Mouse (Mus musculus) ovary, postnatal 14 days (tissue): ENCODE results near the gene Ip6k2.
A peak's percentile ranks its signal among the peaks of the same experiment; 100 is the strongest.

ENCODE experiments used
- DNase-seq: peaks from one replicate; pipeline ENCODE4 v3.0.0; 2022; ENCODE audit warnings: low spot score

Gene Ip6k2

DNA sequence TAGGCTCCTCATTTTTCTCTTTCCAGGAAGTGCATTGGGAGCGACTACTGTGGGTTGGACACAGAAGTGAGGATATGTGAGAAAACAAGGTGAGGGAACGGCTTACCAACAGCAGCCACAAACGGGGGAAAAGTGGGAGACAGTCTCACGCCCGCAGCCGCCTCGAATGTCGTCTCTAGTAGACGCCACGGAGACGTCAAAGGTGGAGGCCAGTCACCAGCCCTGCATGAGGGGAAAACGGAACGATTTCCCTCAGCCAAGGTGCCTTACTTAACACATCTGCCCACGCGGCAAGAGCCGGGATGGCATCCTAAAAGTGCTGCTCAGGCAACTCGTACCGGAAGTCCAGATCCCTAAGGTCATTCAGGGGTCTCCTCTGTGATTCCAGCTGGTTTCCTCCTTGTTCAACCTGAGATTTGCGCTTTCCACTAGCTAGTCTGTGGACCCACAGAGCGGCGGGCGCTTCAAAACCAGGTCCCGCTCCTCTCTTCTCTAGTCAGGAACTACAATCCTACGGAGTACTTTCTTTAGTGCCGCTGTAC lies 40.6 kb downstream of the Ip6k2 start:
- DNase-seq, result no peak

DNA sequence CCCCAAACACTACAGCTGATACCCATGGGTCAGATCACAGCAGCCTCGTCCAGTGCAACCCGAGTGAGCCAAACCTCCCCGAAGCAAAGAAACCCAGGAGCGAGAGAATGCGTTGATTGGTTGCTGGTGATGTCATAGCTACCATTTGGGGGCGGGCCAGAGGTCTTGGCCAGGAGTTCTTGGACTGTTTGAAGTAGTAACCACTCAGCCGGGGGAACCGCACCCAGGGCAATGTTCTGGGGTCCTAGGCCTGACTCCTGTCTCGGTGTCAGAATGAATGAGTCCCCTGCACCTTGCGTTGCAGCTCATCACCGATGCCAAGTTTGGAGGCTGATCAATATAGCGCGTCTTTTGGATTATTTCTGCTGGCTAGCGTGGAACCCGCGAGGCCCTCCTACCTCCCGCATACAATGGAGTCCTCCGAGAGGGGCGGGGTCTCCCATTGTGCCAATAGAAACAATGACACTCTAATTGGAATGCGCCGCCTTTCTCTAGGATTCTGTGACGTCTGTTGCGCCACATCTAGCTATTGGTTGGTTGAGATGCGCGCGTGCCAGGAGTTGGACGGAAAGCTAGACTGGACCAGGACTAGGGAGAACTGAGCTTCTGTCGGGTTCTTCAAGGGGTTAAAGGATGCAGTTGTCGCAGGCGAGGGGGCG lies 41.3 kb downstream of the Ip6k2 start:
- DNase-seq, result no peak

DNA sequence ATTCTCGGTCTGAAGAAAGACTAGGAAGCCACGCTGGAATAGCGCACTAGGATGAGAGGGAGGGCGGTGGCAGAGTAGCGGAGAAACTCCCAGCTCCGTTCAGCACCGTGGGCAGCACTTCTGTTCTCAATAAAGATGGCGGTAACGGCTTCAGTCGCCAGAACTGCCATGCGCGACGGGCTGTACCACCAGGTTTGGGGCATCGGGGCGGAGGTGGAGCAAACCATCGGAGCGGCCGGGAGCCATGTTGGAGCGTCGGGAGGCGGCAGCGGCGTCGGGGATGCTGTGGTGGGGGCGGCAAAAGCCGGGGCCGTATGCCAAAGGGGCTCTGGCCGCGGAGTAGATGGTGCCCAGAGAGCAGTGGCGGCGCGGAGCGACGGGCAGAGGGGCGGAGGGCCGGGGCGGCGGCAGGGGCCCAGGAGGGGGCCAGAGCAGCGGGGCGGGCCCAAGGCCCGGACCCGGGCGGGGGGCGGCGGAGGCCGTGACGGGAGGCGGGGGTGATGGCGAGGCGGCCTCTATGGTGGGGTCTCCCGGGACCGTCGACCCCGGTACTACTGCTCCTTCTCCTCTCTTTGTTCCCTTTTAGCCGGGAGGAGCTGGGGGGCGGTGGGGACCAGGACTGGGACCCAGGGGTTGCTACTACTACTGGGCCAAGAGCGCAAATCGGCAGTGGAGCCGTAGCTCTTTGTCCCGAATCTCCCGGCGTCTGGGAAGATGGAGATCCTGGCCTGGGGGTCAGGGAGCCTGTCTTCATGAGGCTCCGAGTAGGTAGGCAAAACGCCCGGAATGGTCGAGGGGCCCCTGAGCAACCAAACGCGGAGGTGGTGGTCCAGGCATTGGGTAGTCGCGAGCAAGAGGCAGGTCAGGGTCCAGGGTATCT lies 42.5 kb downstream of the Ip6k2 start, which contains the start of gene Celsr3:
Gene Celsr3 (plus strand): TSS at position 501 of the 880 bp plus-strand sequence.
- DNase-seq, result peak; percentile 45

DNA sequence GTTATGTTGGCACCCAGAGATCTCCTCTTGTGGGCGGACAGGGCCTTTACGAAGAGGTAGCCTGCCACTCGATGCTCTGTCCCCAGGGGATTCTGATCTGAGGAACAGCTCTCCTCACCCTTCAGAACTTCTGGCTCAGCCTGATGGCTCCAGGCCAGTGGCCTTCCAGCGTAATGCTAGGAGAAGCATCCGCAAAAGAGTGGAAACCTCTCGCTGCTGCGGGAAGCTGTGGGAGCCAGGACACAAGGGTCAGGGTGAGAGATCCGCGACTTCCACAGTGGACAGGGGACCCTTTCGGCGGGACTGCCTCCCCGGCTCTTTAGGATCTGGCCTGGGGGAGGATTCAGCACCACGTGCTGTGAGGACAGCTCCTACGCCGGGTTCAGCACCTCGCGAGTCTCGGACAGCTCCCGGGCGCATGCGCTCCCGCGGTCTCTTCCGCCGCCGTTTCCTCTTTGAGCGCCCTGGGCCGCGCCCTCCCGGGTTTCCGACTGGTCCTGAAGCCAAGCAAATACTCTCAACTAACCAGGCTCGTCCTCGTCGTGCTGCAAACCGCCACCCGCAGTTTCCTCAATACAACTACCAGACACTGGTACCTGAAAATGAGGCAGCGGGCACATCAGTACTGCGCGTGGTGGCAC lies 43.2 kb downstream of the Ip6k2 start:
- peak; percentile 78 for DNase-seq

DNA sequence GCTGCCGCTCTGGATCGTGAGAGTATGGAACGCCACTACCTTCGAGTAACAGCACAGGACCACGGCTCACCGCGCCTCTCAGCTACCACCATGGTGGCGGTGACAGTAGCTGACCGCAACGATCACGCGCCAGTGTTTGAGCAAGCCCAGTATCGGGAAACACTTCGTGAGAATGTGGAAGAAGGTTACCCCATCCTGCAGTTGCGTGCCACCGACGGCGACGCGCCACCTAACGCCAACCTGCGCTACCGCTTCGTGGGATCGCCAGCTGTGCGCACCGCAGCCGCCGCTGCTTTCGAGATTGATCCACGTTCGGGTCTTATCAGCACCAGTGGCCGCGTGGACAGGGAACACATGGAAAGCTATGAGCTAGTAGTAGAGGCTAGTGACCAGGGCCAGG lies 43.9 kb downstream of the Ip6k2 start:
- DNase-seq, result no peak

DNA sequence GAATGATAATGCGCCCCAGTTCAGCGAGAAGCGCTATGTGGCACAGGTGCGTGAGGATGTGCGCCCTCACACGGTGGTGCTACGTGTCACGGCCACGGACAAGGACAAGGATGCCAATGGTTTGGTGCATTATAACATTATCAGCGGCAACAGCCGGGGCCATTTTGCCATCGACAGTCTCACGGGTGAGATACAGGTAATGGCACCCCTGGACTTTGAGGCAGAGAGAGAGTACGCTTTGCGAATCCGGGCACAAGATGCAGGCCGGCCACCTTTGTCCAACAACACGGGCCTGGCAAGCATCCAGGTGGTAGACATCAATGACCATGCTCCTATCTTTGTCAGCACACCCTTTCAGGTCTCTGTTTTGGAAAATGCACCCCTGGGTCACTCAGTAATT lies 44.3 kb downstream of the Ip6k2 start:
- no peak for DNase-seq

DNA sequence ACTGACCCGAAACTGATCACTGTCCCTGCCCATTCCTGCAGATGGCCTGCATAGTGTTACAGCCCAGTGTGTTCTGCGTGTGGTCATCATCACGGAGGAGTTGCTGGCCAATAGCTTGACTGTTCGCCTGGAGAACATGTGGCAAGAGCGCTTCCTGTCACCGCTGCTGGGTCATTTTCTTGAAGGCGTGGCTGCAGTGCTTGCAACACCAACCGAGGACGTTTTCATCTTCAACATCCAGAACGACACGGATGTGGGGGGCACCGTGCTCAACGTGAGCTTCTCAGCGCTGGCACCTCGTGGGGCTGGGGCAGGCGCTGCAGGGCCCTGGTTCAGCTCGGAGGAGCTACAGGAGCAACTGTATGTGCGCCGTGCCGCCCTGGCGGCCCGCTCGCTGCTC lies 48.0 kb downstream of the Ip6k2 start:
- no peak for DNase-seq

DNA sequence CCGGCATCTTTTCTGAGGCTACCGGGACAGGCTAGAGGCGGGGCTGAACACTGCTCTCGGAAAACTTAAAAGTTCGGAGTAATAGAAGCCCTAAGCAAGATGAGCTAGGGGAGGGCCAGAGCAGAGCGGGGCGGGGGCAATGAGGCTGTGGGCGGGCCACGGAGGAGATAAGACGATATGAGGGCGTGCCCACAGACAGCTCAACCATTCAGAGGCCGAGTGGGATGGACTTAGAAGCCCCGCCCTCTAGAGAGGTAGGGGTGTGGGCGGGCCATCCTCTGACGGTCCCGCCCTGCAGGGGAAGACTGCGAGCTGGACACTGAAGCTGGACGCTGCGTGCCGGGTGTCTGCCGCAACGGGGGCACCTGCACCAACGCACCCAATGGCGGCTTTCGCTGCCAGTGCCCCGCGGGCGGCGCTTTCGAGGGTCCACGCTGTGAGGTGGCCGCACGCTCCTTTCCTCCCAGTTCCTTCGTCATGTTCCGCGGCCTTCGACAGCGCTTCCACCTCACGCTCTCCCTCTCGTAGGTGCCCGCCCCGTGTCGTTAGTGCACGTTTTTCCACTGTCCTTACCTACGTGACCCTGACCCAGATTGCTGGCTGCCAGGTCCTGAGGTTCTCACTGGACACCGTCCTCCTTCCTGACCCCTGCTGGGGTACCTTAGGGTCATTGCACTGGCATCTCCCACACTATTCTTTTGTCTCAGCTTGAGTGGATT lies 49.0 kb downstream of the Ip6k2 start:
- peak; percentile 75 for DNase-seq

DNA sequence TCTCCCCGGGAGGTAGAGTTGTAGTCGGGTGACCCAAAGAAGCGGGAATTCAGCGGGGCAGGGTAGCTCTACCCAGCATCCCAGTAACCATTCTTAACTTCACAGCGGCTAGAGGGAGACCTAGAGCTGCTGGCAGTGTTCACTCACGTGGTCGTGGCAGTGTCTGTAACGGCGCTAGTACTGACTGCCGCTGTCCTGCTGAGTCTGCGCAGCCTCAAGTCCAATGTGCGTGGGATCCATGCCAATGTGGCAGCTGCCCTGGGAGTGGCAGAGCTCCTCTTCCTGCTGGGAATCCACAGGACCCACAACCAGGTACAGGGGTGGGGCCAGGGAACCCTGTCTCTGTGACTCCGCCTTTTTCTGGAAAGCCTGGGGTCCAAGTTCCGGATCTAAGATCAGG lies 59.4 kb downstream of the Ip6k2 start:
- no peak for DNase-seq

DNA sequence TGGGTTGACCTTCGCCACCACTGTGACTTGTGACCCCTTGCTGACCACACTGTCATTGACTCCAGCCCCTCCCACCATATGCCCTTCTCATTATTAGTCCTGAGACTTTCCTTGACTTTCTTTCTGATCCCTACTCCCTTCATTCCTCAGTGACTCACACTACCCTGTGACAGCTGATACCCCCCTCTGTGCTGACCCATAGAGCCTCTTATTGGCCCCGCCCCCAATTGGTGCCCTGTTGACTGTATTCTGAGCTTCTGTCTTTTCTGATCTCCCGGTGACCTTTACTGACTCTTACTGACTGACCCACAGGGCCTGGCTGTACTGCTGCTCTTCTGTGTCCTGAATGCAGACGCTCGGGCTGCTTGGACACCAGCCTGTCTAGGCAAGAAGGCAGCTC lies 61.8 kb downstream of the Ip6k2 start:
- no peak for DNase-seq

DNA sequence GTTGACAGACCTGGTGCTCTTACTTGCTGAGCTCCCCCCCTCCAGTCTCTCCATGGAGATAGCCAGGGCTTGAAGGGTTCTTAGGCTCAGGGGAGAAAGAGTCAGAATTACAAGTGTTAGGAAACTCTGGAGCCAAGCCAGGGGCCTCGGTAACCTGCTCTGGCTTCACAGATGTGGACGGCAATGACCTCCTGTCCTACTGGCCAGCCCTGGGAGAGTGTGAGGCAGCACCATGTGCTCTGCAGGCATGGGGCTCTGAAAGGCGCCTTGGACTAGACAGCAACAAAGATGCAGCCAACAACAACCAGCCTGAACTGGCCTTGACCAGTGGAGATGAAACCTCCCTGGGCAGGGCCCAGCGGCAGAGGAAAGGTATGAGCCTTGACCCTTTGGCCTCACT lies 63.8 kb downstream of the Ip6k2 start:
- no peak for DNase-seq

DNA sequence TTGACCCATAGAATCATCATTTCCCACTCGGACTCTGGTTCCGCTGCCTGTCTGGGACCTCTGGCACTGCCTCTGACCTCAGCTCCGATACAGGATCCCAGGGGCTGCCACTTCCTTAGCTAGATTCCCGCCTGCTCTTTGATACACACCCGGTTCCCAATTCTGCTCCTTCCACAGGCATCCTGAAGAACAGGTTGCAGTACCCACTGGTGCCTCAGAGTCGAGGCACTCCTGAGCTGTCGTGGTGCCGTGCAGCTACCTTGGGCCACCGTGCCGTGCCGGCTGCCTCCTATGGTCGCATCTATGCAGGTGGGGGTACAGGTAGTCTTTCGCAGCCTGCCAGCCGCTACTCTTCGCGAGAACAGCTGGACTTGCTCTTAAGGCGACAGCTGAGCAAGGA lies 64.8 kb downstream of the Ip6k2 start:
- no peak for DNase-seq

DNA sequence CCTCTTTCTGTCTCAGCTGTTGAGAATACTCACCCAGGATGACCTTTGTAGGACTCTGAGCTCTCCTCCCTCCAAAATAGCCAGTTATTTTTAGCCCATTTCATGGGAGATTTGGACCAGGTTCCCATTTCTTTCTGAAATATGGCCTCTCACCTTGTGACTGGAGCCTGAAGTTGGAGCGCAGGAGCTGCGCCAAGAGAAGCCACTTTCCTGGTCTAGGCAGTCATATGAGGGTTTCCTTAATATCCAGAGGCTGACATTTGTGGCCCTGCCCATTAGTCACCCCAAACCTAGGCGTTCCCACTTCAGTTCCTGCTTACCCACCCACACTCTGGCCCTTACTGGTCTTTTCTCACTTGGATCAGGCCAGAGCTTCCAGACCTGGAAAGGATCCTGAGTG lies 69.4 kb downstream of the Ip6k2 start, which contains the start of gene Slc26a6:
Gene Slc26a6 (plus strand): TSS at position 308 of the 400 bp plus-strand sequence.
- DNase-seq, result no peak

DNA sequence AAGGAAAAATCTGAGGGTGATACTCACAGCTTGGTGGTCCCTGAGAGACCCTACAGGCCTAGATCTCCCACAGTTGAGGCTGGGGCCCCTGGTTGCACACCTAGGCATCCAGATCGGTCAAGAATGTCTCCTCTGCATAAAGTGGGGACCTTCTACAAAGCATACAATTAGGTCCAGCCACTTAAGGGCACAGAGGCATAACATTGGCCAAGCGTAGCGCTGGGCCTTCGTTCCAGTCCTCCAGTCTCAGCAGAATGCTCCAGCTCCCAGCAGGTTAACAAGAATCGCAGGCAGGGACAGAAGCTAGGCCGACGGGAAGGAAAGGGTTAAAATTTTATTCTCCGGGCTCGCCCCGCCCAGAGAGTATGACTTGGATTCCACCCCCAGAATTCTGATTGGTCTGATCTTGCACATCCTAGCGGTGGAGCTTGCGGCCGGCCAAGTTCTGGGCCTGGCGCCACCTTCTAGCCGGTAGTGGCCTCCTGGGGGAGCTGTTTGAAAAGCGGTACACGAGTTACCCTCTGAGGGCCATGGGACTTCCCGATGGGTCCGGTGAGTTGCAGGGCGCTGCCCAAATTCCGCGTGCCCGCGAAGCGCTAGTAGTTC lies 70.1 kb downstream of the Ip6k2 start:
- DNase-seq, result peak; percentile 79

DNA sequence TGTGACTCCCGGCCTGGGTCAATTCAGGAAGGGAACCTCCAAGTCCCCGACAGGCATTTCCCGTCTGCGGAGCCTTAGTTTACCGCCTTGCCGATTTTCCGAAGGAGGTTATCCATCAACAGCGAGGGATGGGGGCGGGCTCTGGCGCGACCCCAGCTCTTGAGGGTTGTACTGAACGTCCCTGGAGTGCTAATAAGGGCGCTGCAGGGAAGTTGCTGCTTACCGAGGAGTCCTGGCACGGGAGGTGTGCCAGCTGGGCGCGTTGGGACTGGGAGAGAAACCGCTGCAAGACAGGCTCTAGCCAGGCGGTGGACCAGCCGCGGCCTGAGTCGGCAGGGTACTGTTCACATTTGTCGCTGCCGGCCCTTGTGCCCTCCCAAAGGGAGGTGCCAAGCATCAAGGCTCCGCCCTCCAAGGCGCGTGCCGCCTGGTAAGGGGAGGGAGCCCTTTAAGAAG lies 70.7 kb downstream of the Ip6k2 start:
- DNase-seq, result peak; percentile 66

DNA sequence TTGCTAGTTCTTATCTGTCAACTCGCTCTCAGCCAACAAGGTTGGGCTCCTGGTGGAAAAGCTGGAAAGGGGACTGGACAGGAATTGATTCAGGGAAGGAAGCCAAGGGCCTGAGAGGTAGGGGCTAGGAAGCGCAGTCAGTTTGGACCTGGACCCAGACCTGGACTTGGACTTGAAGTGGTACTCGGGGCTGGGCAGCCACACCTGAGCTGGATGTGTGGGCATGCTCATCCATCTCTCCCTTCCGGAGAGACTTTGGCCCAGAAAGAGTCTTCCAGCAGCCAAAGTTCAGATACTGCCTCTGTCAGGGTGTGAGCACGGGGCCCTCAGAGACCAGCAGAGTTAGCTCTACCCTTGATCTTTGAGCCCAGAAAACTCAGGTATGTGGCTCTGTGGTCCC lies 71.7 kb downstream of the Ip6k2 start:
- DNase-seq, result no peak
